In genomic region chr10:93907376-93907775, GRCm38 (mm10) we compare ENCODE assay signal across 23 mouse cellular contexts. TPM values are rescaled to one million over a fixed set of nuclear protein-coding genes. Genes with fewer than 3 reads are reported as not detected.
DNase-seq lines count a peak whose midpoint lies in the region; ATAC-seq and TF ChIP-seq lines count a peak whose summit lies in the region.
"Had no signal": no experiment of that assay in that cellular context is flagged by ENCODE, and none has a peak within 500 bp of the region (broad histone marks: within the 10 kb centered on the region; RNA-seq: fewer than 3 reads in every experiment).

No protein-coding gene starts in this region.

- no peaks in the 10 kb centered on the region for H3K36me3 ChIP-seq in hindbrain, embryonic 10.5 days
- H3K36me3 ChIP-seq in hindbrain, embryonic 14.5 days (replicated peaks; ENCODE audit: control insufficient read depth, insufficient read depth): no peaks in the 10 kb centered on the region
- H3K36me3 ChIP-seq in testis, adult 2 months (ENCODE audit: control insufficient read depth, insufficient read depth, low read length): no peaks in the 10 kb centered on the region
- H3K36me3 ChIP-seq: heart, embryonic 12.5 days; liver, embryonic 13.5 days; neural tube, embryonic 15.5 days; stomach, embryonic 15.5 days had no signal

- peaks cover 5% of the 10 kb centered on the region; the same call in 1 of the 2 replicates for H3K4me1 ChIP-seq in hindbrain, embryonic 10.5 days (replicated peaks)
- H3K4me1 ChIP-seq in hindbrain, embryonic 14.5 days (replicated peaks; ENCODE audit: control insufficient read depth, insufficient read depth, low read length): no peaks in the 10 kb centered on the region
- peaks cover 9% of the 10 kb centered on the region for H3K4me1 ChIP-seq in testis, adult 2 months (ENCODE audit: control insufficient read depth, insufficient read depth, low read length)
- H3K4me1 ChIP-seq: forebrain, embryonic 13.5 days; heart, embryonic 12.5 days; neural tube, embryonic 15.5 days; stomach, embryonic 15.5 days had no signal

- no peak for ATAC-seq in hindbrain, embryonic 14.5 days (ENCODE audit: low FRiP score)
- ATAC-seq: forebrain, embryonic 13.5 days; intestine, postnatal 0 days had no signal

- H3K9ac ChIP-seq in hindbrain, embryonic 14.5 days: no peak overlapping the region
- H3K9ac ChIP-seq: forebrain, embryonic 13.5 days; heart, embryonic 12.5 days; liver, embryonic 13.5 days; neural tube, embryonic 15.5 days; stomach, embryonic 15.5 days had no signal

- no peak overlapping the region for H3K27ac ChIP-seq in hindbrain, embryonic 10.5 days
- H3K27ac ChIP-seq in hindbrain, embryonic 14.5 days: no peak overlapping the region
- H3K27ac ChIP-seq in testis, adult 2 months (ENCODE audit: control insufficient read depth, insufficient read depth, low read depth, low read length): no peak overlapping the region
- H3K27ac ChIP-seq: forebrain, embryonic 13.5 days; liver, embryonic 13.5 days; neural tube, embryonic 15.5 days; stomach, embryonic 15.5 days had no signal

- 66% methylated on average over 10 of the region's 10 CpGs for WGBS in hindbrain, embryonic 10.5 days
- 72% methylated on average over 10 of the region's 10 CpGs for WGBS in hindbrain, embryonic 14.5 days

- TF ChIP-seq CTCF in testis, adult 2 months (IDR thresholded peaks at IDR 0.05; ENCODE audit: control insufficient read depth, insufficient read depth, insufficient replicate concordance, low read depth, low read length): no peak

- H3K4me3 ChIP-seq in hindbrain, embryonic 10.5 days: no peak overlapping the region
- H3K4me3 ChIP-seq in hindbrain, embryonic 14.5 days (replicated peaks; ENCODE audit: low read length): no peak overlapping the region
- peak overlapping the region; percentile 39 for H3K4me3 ChIP-seq in testis, adult 2 months (ENCODE audit: control insufficient read depth, low read depth, low read length)
- H3K4me3 ChIP-seq: forebrain, embryonic 13.5 days; heart, embryonic 12.5 days; liver, embryonic 13.5 days; neural tube, embryonic 15.5 days; stomach, embryonic 15.5 days had no signal

- H3K4me2 ChIP-seq in hindbrain, embryonic 14.5 days (replicated peaks): no peak overlapping the region
- H3K4me2 ChIP-seq: forebrain, embryonic 13.5 days; heart, embryonic 12.5 days; liver, embryonic 13.5 days; midbrain, embryonic 11.5 days; neural tube, embryonic 15.5 days; stomach, embryonic 15.5 days had no signal

- H3K9me3 ChIP-seq in hindbrain, embryonic 10.5 days: no peaks in the 10 kb centered on the region
- no peaks in the 10 kb centered on the region for H3K9me3 ChIP-seq in hindbrain, embryonic 14.5 days (ENCODE audit: control insufficient read depth, low read length)
- H3K9me3 ChIP-seq: forebrain, embryonic 13.5 days; heart, embryonic 12.5 days; liver, embryonic 13.5 days; neural tube, embryonic 15.5 days; stomach, embryonic 15.5 days had no signal

- TF ChIP-seq POLR2A in testis, adult 2 months (IDR thresholded peaks at IDR 0.05; ENCODE audit: control insufficient read depth, low read depth, low read length): no peak

- DNase-seq in hindbrain, embryonic 10.5 days (ENCODE audit: low spot score): peak; percentile 22
- DNase-seq in hindbrain, embryonic 14.5 days (ENCODE audit: low spot score): no peak
- no peak for DNase-seq in testis, postnatal 14 days (ENCODE audit: low spot score)
- peak; percentile 20 to 42 for DNase-seq in kidney, postnatal 36 days
- DNase-seq in adrenal gland, adult 8-10 months: no peak
- no peak for DNase-seq in cerebellum, postnatal 10 days
- DNase-seq: cerebellum, adult 11 months; cerebellum, postnatal 14 days; heart, postnatal 10 days; layer of hippocampus, postnatal 36 days; liver, embryonic 13.5 days; lung, adult 2 months; lung, postnatal 14 days; right cerebral cortex, adult 18-20 months; thymus, adult 2 months; thymus, postnatal 4 days had no signal

- no peaks in the 10 kb centered on the region for H3K27me3 ChIP-seq in hindbrain, embryonic 10.5 days (ENCODE audit: insufficient read depth, poor library complexity, severe bottlenecking)
- H3K27me3 ChIP-seq in hindbrain, embryonic 14.5 days (ENCODE audit: control insufficient read depth, insufficient read depth, low read length): no peaks in the 10 kb centered on the region
- H3K27me3 ChIP-seq in testis, adult 2 months (ENCODE audit: control insufficient read depth, insufficient read depth, low read length): no peaks in the 10 kb centered on the region
- H3K27me3 ChIP-seq: forebrain, embryonic 13.5 days; heart, embryonic 12.5 days; liver, embryonic 13.5 days; neural tube, embryonic 15.5 days; stomach, embryonic 15.5 days had no signal

RNA-seq across cellular contexts. Expression of gene Metap2, which starts 10.5 kb away (rescaled TPM):
- 198 and 220 TPM in 2 replicates for polyA plus RNA-seq in hindbrain, embryonic 10.5 days (2016; fragmentation: Nextera tagmentation; extraction: Ambion mirVana)
- polyA plus RNA-seq in hindbrain, embryonic 14.5 days (2014; fragmentation: Nextera tagmentation; extraction: Ambion mirVana): 153 and 161 TPM in 2 replicates
- 93.2 and 113 TPM in 2 replicates for polyA plus RNA-seq in testis, adult 2 months (2012; rRNA removed)
- 100 to 1,000 TPM; 159 to 224 (median 194) TPM for total RNA-seq in adrenal gland, adult 8-10 months (2022)

Comparison
In these comparisons a context has a peak if more than half of its experiments do, and no peak if none do; other contexts are left out.
1. DNase-seq: peak in hindbrain, embryonic 10.5 days (single experiment) and kidney, postnatal 36 days (2 of 2); none in hindbrain, embryonic 14.5 days (single experiment), testis, postnatal 14 days (single experiment), adrenal gland, adult 8-10 months (single experiment) and cerebellum, postnatal 10 days (0 of 2).